Mouse (Mus musculus): Measurements from ENCODE around the gene E130114P18Rik. TPM values are rescaled to one million over a fixed set of nuclear protein-coding genes. Genes with fewer than 3 reads are reported as not detected.

Gene E130114P18Rik
- polyA plus RNA-seq, 1 experiment from 2014 or later: 5.4 TPM

GRCm38 (mm10) chr4:97714616-97715015 lies 63.3 kb downstream of the E130114P18Rik start:
- 54% methylated on average over 6 of the region's 6 CpGs for WGBS

GRCm38 (mm10) chr4:97714101-97714615 lies 63.7 kb downstream of the E130114P18Rik start:
- Histone ChIP-seq H3K9me3 (no peaks in the 10 kb centered on the region), H3K27ac (no peak overlapping the region), H3K36me3 (no peaks in the 10 kb centered on the region), H3K4me1 (replicated peaks) (peaks cover 10% of the 10 kb centered on the region), H3K9ac (replicated peaks) (no peak overlapping the region), H3K4me3 (replicated peaks) (no peak overlapping the region), H3K27me3 (peaks cover 7% of the 10 kb centered on the region; the same call in 1 of the 2 replicates), H3K4me2 (no peak overlapping the region)
- WGBS: 86% methylated on average over 6 of the region's 6 CpGs
- no peak for ATAC-seq (ENCODE audit: insufficient number of reproducible peaks, insufficient read depth, low FRiP score, low TSS enrichment, low read depth)

More at GRCm38 (mm10) chr4:97714616-97715015, 63.3 kb downstream of the E130114P18Rik start:
- no peaks in the 10 kb centered on the region for H3K36me3 ChIP-seq
- peaks cover 10% of the 10 kb centered on the region for H3K4me1 ChIP-seq (replicated peaks)
- no peak overlapping the region for H3K4me2 ChIP-seq
- H3K9ac ChIP-seq (replicated peaks): no peak overlapping the region
- no peak for ATAC-seq (ENCODE audit: insufficient number of reproducible peaks, insufficient read depth, low FRiP score, low TSS enrichment, low read depth)
- peaks cover 7% of the 10 kb centered on the region; the same call in 1 of the 2 replicates for H3K27me3 ChIP-seq
- H3K27ac ChIP-seq: no peak overlapping the region
- no peak overlapping the region for H3K4me3 ChIP-seq (replicated peaks)
- no peaks in the 10 kb centered on the region for H3K9me3 ChIP-seq

GRCm38 (mm10) chr4:97712547-97712946 lies 65.3 kb downstream of the E130114P18Rik start:
- Histone ChIP-seq H3K36me3 (no peaks in the 10 kb centered on the region), H3K4me2 (no peak overlapping the region), H3K9me3 (no peaks in the 10 kb centered on the region), H3K9ac (replicated peaks) (no peak overlapping the region), H3K27me3 (peaks cover 7% of the 10 kb centered on the region; the same call in 1 of the 2 replicates), H3K4me3 (replicated peaks) (no peak overlapping the region), H3K4me1 (replicated peaks) (peaks cover 17% of the 10 kb centered on the region), H3K27ac (no peak overlapping the region)
- WGBS: 5% methylated on average over 1 of the region's 1 CpGs
- no peak for ATAC-seq (ENCODE audit: insufficient number of reproducible peaks, insufficient read depth, low FRiP score, low TSS enrichment, low read depth)

- Histone ChIP-seq H3K27me3 (peaks cover 9% of the 10 kb centered on the region), H3K9me3 (no peaks in the 10 kb centered on the region), H3K27ac (0 out of 2 replicates have a peak overlapping the region, but pooled peaks have one; percentile 45), H3K9ac (replicated peaks) (no peak overlapping the region), H3K36me3 (no peaks in the 10 kb centered on the region), H3K4me2 (no peak overlapping the region), H3K4me3 (replicated peaks) (no peak overlapping the region), H3K4me1 (replicated peaks) (peaks cover 21% of the 10 kb centered on the region)
- WGBS: 51% methylated on average over 9 of the region's 9 CpGs
- ATAC-seq (ENCODE audit: insufficient number of reproducible peaks, insufficient read depth, low FRiP score, low TSS enrichment, low read depth): no peak
Observed at GRCm38 (mm10) chr4:97710048-97710765, 67.7 kb downstream of the E130114P18Rik start.

- Histone ChIP-seq H3K4me3 (replicated peaks) (no peak overlapping the region), H3K4me2 (0 out of 2 replicates have a peak overlapping the region, but pooled peaks have one; percentile 7), H3K4me1 (replicated peaks) (peaks cover 16% of the 10 kb centered on the region), H3K36me3 (no peaks in the 10 kb centered on the region), H3K27ac (no peak overlapping the region), H3K9me3 (no peaks in the 10 kb centered on the region), H3K9ac (replicated peaks) (no peak overlapping the region), H3K27me3 (peaks cover 9% of the 10 kb centered on the region)
- no peak for ATAC-seq (ENCODE audit: insufficient number of reproducible peaks, insufficient read depth, low FRiP score, low TSS enrichment, low read depth)
- 59% methylated on average over 22 of the region's 22 CpGs for WGBS
Observed at GRCm38 (mm10) chr4:97707373-97708152, 70.3 kb downstream of the E130114P18Rik start.

- Histone ChIP-seq H3K4me1 (replicated peaks) (peaks cover 38% of the 10 kb centered on the region), H3K4me3 (replicated peaks) (no peak overlapping the region), H3K36me3 (no peaks in the 10 kb centered on the region), H3K9me3 (no peaks in the 10 kb centered on the region), H3K27ac (no peak overlapping the region), H3K27me3 (peaks cover 11% of the 10 kb centered on the region), H3K9ac (replicated peaks) (no peak overlapping the region), H3K4me2 (no peak overlapping the region)
- WGBS: 53% methylated on average over 7 of the region's 7 CpGs
- 0 out of 2 replicates have a peak, but pooled peaks have one; percentile 48 for ATAC-seq (ENCODE audit: insufficient number of reproducible peaks, insufficient read depth, low FRiP score, low TSS enrichment, low read depth)
Observed at GRCm38 (mm10) chr4:97696684-97697615, 80.9 kb downstream of the E130114P18Rik start.

GRCm38 (mm10) chr4:97695414-97696040 lies 82.4 kb downstream of the E130114P18Rik start:
- Histone ChIP-seq H3K4me3 (replicated peaks) (no peak overlapping the region), H3K4me1 (replicated peaks) (peaks cover 41% of the 10 kb centered on the region), H3K36me3 (no peaks in the 10 kb centered on the region), H3K27me3 (peaks cover 25% of the 10 kb centered on the region), H3K9me3 (no peaks in the 10 kb centered on the region), H3K27ac (peak overlapping the region; percentile 88), H3K4me2 (peak overlapping the region; percentile 16; the same call in 1 of the 2 replicates), H3K9ac (replicated peaks) (no peak overlapping the region)
- ATAC-seq (ENCODE audit: insufficient number of reproducible peaks, insufficient read depth, low FRiP score, low TSS enrichment, low read depth): peak; percentile 58; the same call in 1 of the 2 replicates
- 17% methylated on average over 7 of the region's 7 CpGs for WGBS

GRCm38 (mm10) chr4:97693931-97694330 lies 83.9 kb downstream of the E130114P18Rik start:
- peaks cover 56% of the 10 kb centered on the region for H3K4me1 ChIP-seq (replicated peaks)
- H3K9me3 ChIP-seq: no peaks in the 10 kb centered on the region
- WGBS: 70% methylated on average over 4 of the region's 4 CpGs

GRCm38 (mm10) chr4:97693054-97693453 lies 84.8 kb downstream of the E130114P18Rik start:
- Histone ChIP-seq H3K9ac (replicated peaks) (no peak overlapping the region), H3K27ac (no peak overlapping the region), H3K36me3 (no peaks in the 10 kb centered on the region), H3K9me3 (no peaks in the 10 kb centered on the region), H3K4me3 (replicated peaks) (no peak overlapping the region), H3K4me1 (replicated peaks) (peaks cover 56% of the 10 kb centered on the region), H3K27me3 (peaks cover 32% of the 10 kb centered on the region), H3K4me2 (no peak overlapping the region)
- WGBS: 89% methylated on average over 4 of the region's 4 CpGs
- ATAC-seq (ENCODE audit: insufficient number of reproducible peaks, insufficient read depth, low FRiP score, low TSS enrichment, low read depth): no peak

More at GRCm38 (mm10) chr4:97693931-97694330, 83.9 kb downstream of the E130114P18Rik start:
- peaks cover 32% of the 10 kb centered on the region for H3K27me3 ChIP-seq
- no peak overlapping the region for H3K27ac ChIP-seq
- no peak overlapping the region for H3K4me2 ChIP-seq
- no peaks in the 10 kb centered on the region for H3K36me3 ChIP-seq
- ATAC-seq (ENCODE audit: insufficient number of reproducible peaks, insufficient read depth, low FRiP score, low TSS enrichment, low read depth): no peak
- no peak overlapping the region for H3K4me3 ChIP-seq (replicated peaks)
- no peak overlapping the region for H3K9ac ChIP-seq (replicated peaks)

- no peak for ATAC-seq (ENCODE audit: insufficient number of reproducible peaks, insufficient read depth, low FRiP score, low TSS enrichment, low read depth)
- no peak overlapping the region for H3K4me2 ChIP-seq
- no peaks in the 10 kb centered on the region for H3K36me3 ChIP-seq
- no peaks in the 10 kb centered on the region for H3K9me3 ChIP-seq
- no peak overlapping the region for H3K9ac ChIP-seq (replicated peaks)
- peaks cover 30% of the 10 kb centered on the region for H3K27me3 ChIP-seq
- peaks cover 41% of the 10 kb centered on the region for H3K4me1 ChIP-seq (replicated peaks)
- 78% methylated on average over 7 of the region's 7 CpGs for WGBS
- peak overlapping the region; percentile 20; the same call in 1 of the 2 replicates for H3K27ac ChIP-seq
- no peak overlapping the region for H3K4me3 ChIP-seq (replicated peaks)
Observed at GRCm38 (mm10) chr4:97690384-97690766, 87.5 kb downstream of the E130114P18Rik start.

Measured in limb, embryonic 12.5 days (tissue).